ENCODE assay signal across 8 mouse cellular contexts in the genomic region with DNA sequence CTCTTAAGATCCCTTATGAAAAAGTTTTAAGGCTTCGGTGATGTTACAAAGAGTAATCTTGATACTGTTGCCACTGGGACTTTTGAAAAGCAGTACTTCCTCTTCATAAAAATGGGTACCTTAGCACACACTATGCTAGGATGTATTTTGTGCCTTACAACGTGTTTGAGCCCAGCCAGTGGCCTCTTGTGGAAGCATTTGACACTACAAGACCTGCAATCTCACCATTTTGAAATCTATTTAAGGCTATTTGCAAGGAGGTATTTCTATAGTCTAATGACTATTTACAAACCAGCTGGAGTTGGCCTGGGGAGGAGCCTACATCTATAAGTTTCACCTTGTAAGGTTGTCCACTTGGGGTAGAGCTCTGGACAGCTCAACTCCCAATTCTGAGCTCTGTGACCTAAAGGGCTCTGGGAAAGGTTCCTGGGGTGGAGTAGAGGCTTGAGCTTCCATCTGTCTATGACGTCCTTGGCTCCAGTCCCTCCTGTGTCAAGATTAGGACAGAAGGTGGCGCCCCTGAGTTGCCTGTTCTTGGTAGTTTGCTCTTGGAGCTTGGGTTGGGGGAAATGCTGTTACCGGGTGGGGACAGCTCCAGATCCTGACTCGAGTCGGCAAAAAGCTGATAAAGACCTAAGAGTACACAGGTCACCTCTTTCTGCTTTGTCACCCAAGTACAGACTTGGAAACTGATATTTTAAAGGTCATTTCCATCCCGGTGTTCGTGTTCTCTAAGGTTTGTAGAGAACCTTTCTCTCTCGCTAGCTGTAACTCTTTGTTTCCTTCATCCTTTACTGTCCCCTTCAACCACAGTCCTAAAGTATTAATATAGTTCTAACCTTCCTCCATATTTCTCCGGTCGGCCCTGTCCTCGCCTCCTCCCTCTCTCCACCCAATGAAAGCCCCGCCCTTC. TPM values are rescaled to one million over a fixed set of nuclear protein-coding genes. Genes with fewer than 3 reads are reported as not detected.
DNase-seq lines count a peak whose midpoint lies in the region; ATAC-seq and TF ChIP-seq lines count a peak whose summit lies in the region.

No protein-coding gene starts in this region.

- H3K4me2 ChIP-seq in heart, embryonic 12.5 days: peak overlapping the region; percentile 97
- H3K4me2 ChIP-seq in kidney, embryonic 16.5 days (replicated peaks; ENCODE audit: low read depth, low read length): peak overlapping the region; percentile 86
- peak overlapping the region; percentile 98 for H3K4me2 ChIP-seq in liver, embryonic 11.5 days
- H3K4me2 ChIP-seq in myocyte (ENCODE audit: low read depth): peak overlapping the region; percentile 96

- peak overlapping the region; percentile 90 for H3K9ac ChIP-seq in heart, embryonic 12.5 days
- peak overlapping the region; percentile 86 for H3K9ac ChIP-seq in kidney, embryonic 16.5 days (replicated peaks; ENCODE audit: low read length)
- peak overlapping the region; percentile 76 for H3K9ac ChIP-seq in liver, embryonic 11.5 days (ENCODE audit: low read depth, low read length)

- ATAC-seq in erythroid progenitor cell, adult 5-6 weeks (replicated peaks; ENCODE audit: low FRiP score, poor library complexity, severe bottlenecking): peak; percentile 68
- ATAC-seq in heart, embryonic 12.5 days (ENCODE audit: insufficient number of reproducible peaks, low FRiP score): peak; percentile 80
- peak; percentile 29 for ATAC-seq in kidney, embryonic 16.5 days (ENCODE audit: low FRiP score, low TSS enrichment)
- ATAC-seq in liver, embryonic 11.5 days (replicated peaks; ENCODE audit: low FRiP score): peak; percentile 81

- H3K4me1 ChIP-seq in brown adipose tissue, adult 24 weeks (ENCODE audit: control insufficient read depth, insufficient read depth, insufficient read length, low read length): peaks cover 6% of the 10 kb centered on the region
- peaks cover 61% of the 10 kb centered on the region for H3K4me1 ChIP-seq in heart, embryonic 12.5 days (replicated peaks)
- H3K4me1 ChIP-seq in kidney, embryonic 16.5 days (ENCODE audit: insufficient read depth, low read length): peaks cover 41% of the 10 kb centered on the region
- peaks cover 51% of the 10 kb centered on the region for H3K4me1 ChIP-seq in liver, embryonic 11.5 days (replicated peaks; ENCODE audit: control insufficient read depth, insufficient read depth, low read length)

- peak overlapping the region; percentile 93 for H3K4me3 ChIP-seq in brown adipose tissue, adult 24 weeks (ENCODE audit: insufficient read depth, low read depth, low read length)
- H3K4me3 ChIP-seq in heart, embryonic 12.5 days: peak overlapping the region; percentile 73
- peak overlapping the region; percentile 79 for H3K4me3 ChIP-seq in kidney, embryonic 16.5 days (ENCODE audit: low read length)
- peak overlapping the region; percentile 88 for H3K4me3 ChIP-seq in liver, embryonic 11.5 days (ENCODE audit: low read depth, low read length)
- H3K4me3 ChIP-seq in myocyte: peak overlapping the region; percentile 69

- H3K27ac ChIP-seq in brown adipose tissue, adult 24 weeks (replicated peaks; ENCODE audit: low read depth, low read length): peak overlapping the region; percentile 76
- H3K27ac ChIP-seq in heart, embryonic 12.5 days (ENCODE audit: poor library complexity, severe bottlenecking): peak overlapping the region; percentile 98
- H3K27ac ChIP-seq in kidney, embryonic 16.5 days (ENCODE audit: low read length): peak overlapping the region; percentile 99
- peak overlapping the region; percentile 91 for H3K27ac ChIP-seq in liver, embryonic 11.5 days (ENCODE audit: low read depth, low read length)

- H3K79me2 ChIP-seq in myocyte (ENCODE audit: control insufficient read depth, insufficient read depth): peaks cover 21% of the 10 kb centered on the region

- peak overlapping the region; percentile 9 for H3ac ChIP-seq in myocyte (ENCODE audit: control insufficient read depth, insufficient read length)

- TF ChIP-seq POLR2A in myocyte (IDR thresholded peaks at IDR 0.05; ENCODE audit: insufficient read length, low read depth): peak; percentile 40

- no peaks in the 10 kb centered on the region for H3K27me3 ChIP-seq in heart, embryonic 12.5 days (replicated peaks)
- no peaks in the 10 kb centered on the region for H3K27me3 ChIP-seq in kidney, embryonic 16.5 days (ENCODE audit: insufficient read depth, low read length)
- H3K27me3 ChIP-seq in liver, embryonic 11.5 days (replicated peaks; ENCODE audit: control insufficient read depth, insufficient read depth, low read length): no peaks in the 10 kb centered on the region
- no peaks in the 10 kb centered on the region for H3K27me3 ChIP-seq in myocyte (ENCODE audit: control insufficient read depth, insufficient read depth, insufficient read length)

- no peaks in the 10 kb centered on the region for H3K9me3 ChIP-seq in heart, embryonic 12.5 days (replicated peaks)
- no peaks in the 10 kb centered on the region for H3K9me3 ChIP-seq in kidney, embryonic 16.5 days (ENCODE audit: low read length)
- H3K9me3 ChIP-seq in liver, embryonic 11.5 days (ENCODE audit: control insufficient read depth, low read length): no peaks in the 10 kb centered on the region

- peaks cover 42% of the 10 kb centered on the region for H3K36me3 ChIP-seq in heart, embryonic 12.5 days
- H3K36me3 ChIP-seq in kidney, embryonic 16.5 days (ENCODE audit: insufficient read depth, low read length): peaks cover 40% of the 10 kb centered on the region
- H3K36me3 ChIP-seq in liver, embryonic 11.5 days (ENCODE audit: control insufficient read depth, insufficient read depth, low read length): peaks cover 36% of the 10 kb centered on the region
- peaks cover 45% of the 10 kb centered on the region for H3K36me3 ChIP-seq in myocyte (ENCODE audit: control insufficient read depth, insufficient read depth)

- WGBS in heart, embryonic 12.5 days: 6% methylated on average over 14 of the region's 14 CpGs
- WGBS in kidney, embryonic 16.5 days: 6% methylated on average over 14 of the region's 14 CpGs
- WGBS in liver, embryonic 11.5 days: 6% methylated on average over 14 of the region's 14 CpGs

- DNase-seq in CD4-positive, CD25-positive, alpha-beta regulatory T cell, adult 2 months (ENCODE audit: low read depth, low spot score): peak; percentile 94
- peak; percentile 88 for DNase-seq in liver, embryonic 11.5 days (ENCODE audit: low spot score)
- DNase-seq in spleen, postnatal 4 days (ENCODE audit: low spot score in 2 of 2): peak; percentile 91 to 96

TF ChIP-seq in myocyte, 11 proteins besides CTCF, POLR2A, EP300 and RAD21:
- no peak for TF ChIP-seq REST (IDR thresholded peaks at IDR 0.05; ENCODE audit: insufficient read depth, insufficient read length)
- peak; percentile 93 for TF ChIP-seq POLR2AphosphoS2 (IDR thresholded peaks at IDR 0.05; ENCODE audit: insufficient read length, low read depth)
TF ChIP-seq in myocyte: peak in this region for 1.

RNA-seq across cellular contexts. Expression of a gene that starts 0.5 kb away (rescaled TPM):
- polyA plus RNA-seq in brown adipose tissue, adult 24 weeks (2012; ENCODE audit: insufficient read depth, insufficient read length, missing spikeins): 15.1 and 16.0 TPM in 2 replicates
- total RNA-seq in erythroid progenitor cell, adult 5-6 weeks (2015; ENCODE audit: low replicate concordance): 89.4 and 109 TPM in 2 replicates
- 87.9 and 88.6 TPM in 2 replicates for total RNA-seq in erythroid progenitor cell, adult 5-6 weeks (2017; ENCODE audit: low replicate concordance)
- 11.3 and 12.2 TPM in 2 replicates for polyA plus RNA-seq in heart, embryonic 12.5 days (2016; fragmentation: Nextera tagmentation; extraction: Ambion mirVana)
- polyA plus RNA-seq in kidney, embryonic 16.5 days (2015; fragmentation: Nextera tagmentation; extraction: Ambion mirVana): 10.9 and 14.3 TPM in 2 replicates
- 11.1 and 13.0 TPM in 2 replicates for polyA plus RNA-seq in liver, embryonic 11.5 days (2014; fragmentation: Nextera tagmentation; extraction: Ambion mirVana)
- polyA plus RNA-seq in myocyte (2012; fragmentation: generic; extraction: Trizol): 12.7 TPM

RNA-seq across cellular contexts. Expression of a gene that starts 7.8 kb away (rescaled TPM):
- polyA plus RNA-seq in brown adipose tissue, adult 24 weeks (2012; ENCODE audit: insufficient read depth, insufficient read length, missing spikeins): 9,036 and 9,352 TPM in 2 replicates
- total RNA-seq in erythroid progenitor cell, adult 5-6 weeks (2015; ENCODE audit: low replicate concordance): 755 and 881 TPM in 2 replicates
- total RNA-seq in erythroid progenitor cell, adult 5-6 weeks (2017; ENCODE audit: low replicate concordance): 598 and 1,019 TPM in 2 replicates
- 4,835 and 4,880 TPM in 2 replicates for polyA plus RNA-seq in heart, embryonic 12.5 days (2016; fragmentation: Nextera tagmentation; extraction: Ambion mirVana)
- polyA plus RNA-seq in kidney, embryonic 16.5 days (2015; fragmentation: Nextera tagmentation; extraction: Ambion mirVana): 3,411 and 3,412 TPM in 2 replicates
- polyA plus RNA-seq in liver, embryonic 11.5 days (2014; fragmentation: Nextera tagmentation; extraction: Ambion mirVana): 2,564 and 2,777 TPM in 2 replicates
- polyA plus RNA-seq in myocyte (2012; fragmentation: generic; extraction: Trizol): 3,270 TPM

RNA-seq across cellular contexts. Expression of a gene that starts 32.2 kb away (rescaled TPM):
- polyA plus RNA-seq in brown adipose tissue, adult 24 weeks (2012; ENCODE audit: insufficient read depth, insufficient read length, missing spikeins): 107 and 147 TPM in 2 replicates
- total RNA-seq in erythroid progenitor cell, adult 5-6 weeks (2015; ENCODE audit: low replicate concordance): 84.0 and 85.9 TPM in 2 replicates
- 87.1 and 111 TPM in 2 replicates for total RNA-seq in erythroid progenitor cell, adult 5-6 weeks (2017; ENCODE audit: low replicate concordance)
- 363 and 375 TPM in 2 replicates for polyA plus RNA-seq in heart, embryonic 12.5 days (2016; fragmentation: Nextera tagmentation; extraction: Ambion mirVana)
- 409 and 441 TPM in 2 replicates for polyA plus RNA-seq in kidney, embryonic 16.5 days (2015; fragmentation: Nextera tagmentation; extraction: Ambion mirVana)
- 527 and 567 TPM in 2 replicates for polyA plus RNA-seq in liver, embryonic 11.5 days (2014; fragmentation: Nextera tagmentation; extraction: Ambion mirVana)
- 84.3 TPM for polyA plus RNA-seq in myocyte (2012; fragmentation: generic; extraction: Trizol)

RNA-seq across cellular contexts. Expression of a gene that starts 55.5 kb away (rescaled TPM):
- polyA plus RNA-seq in brown adipose tissue, adult 24 weeks (2012; ENCODE audit: insufficient read depth, insufficient read length, missing spikeins): 592 and 593 TPM in 2 replicates
- 228 and 341 TPM in 2 replicates for total RNA-seq in erythroid progenitor cell, adult 5-6 weeks (2015; ENCODE audit: low replicate concordance)
- 391 and 449 TPM in 2 replicates for total RNA-seq in erythroid progenitor cell, adult 5-6 weeks (2017; ENCODE audit: low replicate concordance)
- polyA plus RNA-seq in heart, embryonic 12.5 days (2016; fragmentation: Nextera tagmentation; extraction: Ambion mirVana): 573 and 577 TPM in 2 replicates
- 667 and 704 TPM in 2 replicates for polyA plus RNA-seq in kidney, embryonic 16.5 days (2015; fragmentation: Nextera tagmentation; extraction: Ambion mirVana)
- polyA plus RNA-seq in liver, embryonic 11.5 days (2014; fragmentation: Nextera tagmentation; extraction: Ambion mirVana): 1,053 and 1,054 TPM in 2 replicates
- polyA plus RNA-seq in myocyte (2012; fragmentation: generic; extraction: Trizol): 870 TPM

Comparison
In these comparisons a context has a peak if more than half of its experiments do, and no peak if none do; other contexts are left out.
1. Peak in every context shown above with its lines: DNase-seq, ATAC-seq, H3K4me3 ChIP-seq and H3K27ac ChIP-seq.
2. ATAC-seq: peak in every context shown above with its lines; median percentile 81 in liver, embryonic 11.5 days; 80 in heart, embryonic 12.5 days; 68 in erythroid progenitor cell, adult 5-6 weeks; 29 in kidney, embryonic 16.5 days.